Mouse (Mus musculus) mesoderm, embryonic 11.5 days (tissue): ENCODE results near the gene Slc28a1.
"Not testable (repeated sequence)": the region's sequence is repeated elsewhere in the genome, so short reads cannot be mapped to it uniquely, and the experiment has no call there.

Source experiments
- DNase-seq: peaks from one replicate; pipeline ENCODE4 v3.0.0-alpha.2; 2012; ENCODE audit warnings: low read depth, low spot score

Slc28a1 gene

DNA sequence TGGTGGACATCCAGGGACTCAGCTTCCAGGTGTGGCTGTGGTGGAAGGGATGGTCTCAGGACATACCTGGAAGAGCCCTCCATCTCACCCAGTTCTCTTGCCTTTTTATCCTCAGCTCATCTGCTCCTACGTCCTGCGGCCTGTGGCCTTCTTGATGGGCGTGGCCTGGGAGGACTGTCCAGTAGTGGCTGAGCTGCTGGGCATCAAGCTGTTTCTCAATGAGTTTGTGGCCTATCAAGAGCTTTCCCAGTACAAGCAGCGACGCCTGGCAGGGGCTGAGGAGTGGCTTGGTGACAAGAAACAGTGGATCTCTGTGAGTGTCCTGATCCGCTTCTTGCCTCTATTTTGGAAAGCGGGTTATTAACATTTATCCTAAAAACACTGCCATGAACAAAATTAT, 49.8 kb downstream of the Slc28a1 start:
- DNase-seq: no peak

DNA sequence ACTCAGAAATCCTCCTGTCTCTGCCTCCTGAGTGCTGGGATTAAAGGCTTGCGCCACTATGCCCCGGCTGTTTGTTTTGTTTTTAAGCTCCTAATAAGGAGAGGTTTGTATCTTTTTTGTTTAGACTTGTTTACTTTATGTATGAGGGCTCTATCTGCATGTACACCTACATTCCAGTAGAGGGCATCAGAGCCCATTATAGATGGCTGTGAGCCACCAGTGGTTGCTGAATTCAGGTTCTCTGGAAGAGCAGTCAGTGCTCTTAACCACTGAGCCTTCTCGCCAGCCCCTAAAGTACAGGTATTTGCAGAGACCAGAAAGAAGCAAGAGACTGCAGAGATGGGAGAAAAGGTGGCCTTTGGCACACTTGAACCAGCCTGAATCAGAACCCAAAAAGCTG, 52.5 kb downstream of the Slc28a1 start:
- peak; percentile 68 for DNase-seq

DNA sequence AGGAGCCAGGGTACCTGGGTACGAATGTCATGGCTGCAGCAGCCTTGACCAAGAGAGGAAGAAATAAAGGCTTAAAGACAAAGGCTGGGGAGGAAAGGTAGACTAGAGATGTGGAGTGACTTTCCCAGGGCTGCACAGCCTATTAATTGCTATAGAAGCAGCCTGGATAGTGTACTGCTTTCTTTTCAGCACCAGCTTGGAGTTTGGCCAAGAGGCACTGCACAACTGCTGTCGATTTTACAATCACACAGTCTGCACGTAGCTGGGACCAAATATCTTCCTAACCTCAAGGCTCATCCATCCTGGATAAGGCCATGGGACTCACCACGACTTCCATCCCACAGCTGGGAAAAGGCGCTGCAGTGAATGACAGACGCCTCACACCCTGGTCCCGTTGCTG, 54.8 kb downstream of the Slc28a1 start:
- no peak for DNase-seq

DNA sequence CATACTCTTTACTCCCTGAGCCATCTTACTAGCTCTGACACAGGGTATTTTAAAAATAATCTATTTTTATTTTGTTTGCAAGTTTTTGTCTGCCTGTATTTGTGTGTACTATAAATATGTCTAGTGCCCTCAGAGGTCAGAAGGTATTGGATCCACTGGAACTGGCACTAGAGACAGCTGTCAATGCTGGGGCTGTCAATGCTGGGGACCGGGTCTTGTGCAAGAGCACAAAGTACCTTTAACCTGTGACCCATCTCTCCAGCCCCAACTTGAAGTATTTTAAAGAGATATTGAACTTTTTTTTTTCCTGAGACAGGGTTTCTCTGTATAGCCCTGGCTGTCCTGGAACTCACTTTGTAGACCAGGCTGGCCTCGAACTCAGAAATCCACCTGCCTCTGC, 59.3 kb downstream of the Slc28a1 start:
- DNase-seq: no peak

DNA sequence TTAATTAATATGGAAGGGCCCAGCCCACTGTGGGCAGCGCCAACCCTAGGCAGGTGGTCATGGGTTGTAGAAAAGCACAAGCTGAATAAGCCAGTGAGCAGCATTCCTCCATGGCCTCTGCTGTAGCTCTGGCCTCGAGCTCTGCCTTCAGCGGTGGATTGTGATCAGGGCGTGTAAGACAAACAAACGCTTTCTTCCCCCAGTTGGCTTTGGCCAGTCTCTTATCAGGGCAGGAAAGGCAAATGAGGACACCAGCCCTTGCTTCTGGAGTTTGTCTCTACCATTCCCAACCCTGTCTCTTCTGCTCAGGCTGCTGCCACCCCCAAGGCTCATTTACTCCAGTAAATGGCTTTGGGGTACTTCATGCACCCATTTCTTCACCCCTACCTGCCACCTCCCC, 60.1 kb downstream of the Slc28a1 start:
- no peak for DNase-seq

DNA sequence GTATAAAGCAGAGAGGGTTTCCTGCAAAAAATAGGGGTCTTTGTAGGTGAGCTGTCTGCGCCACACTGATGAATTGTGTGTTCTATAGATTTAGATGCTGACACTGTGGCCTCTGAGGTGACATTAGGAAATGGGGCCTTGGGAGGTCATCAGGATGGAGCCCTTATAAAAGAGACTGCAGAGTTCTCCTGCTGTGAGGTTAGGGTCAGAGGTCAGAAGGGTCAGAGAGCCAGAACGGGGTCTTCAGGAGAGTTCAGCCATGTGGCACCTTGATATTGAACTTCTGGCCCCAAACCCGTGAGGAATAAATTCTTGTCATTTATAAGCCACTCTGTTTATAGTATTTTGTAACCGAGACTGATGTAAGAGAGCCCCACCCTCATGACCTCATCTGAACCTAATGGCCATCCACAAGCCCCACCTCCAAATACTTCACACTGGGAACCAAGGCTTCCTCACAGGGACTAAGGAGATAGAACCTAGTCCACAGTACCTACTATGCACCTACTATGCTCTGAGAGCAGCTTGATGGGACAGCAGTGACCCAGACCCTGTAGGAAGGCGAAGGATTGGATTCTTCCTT, 61.7 kb downstream of the Slc28a1 start:
- peak; percentile 30 for DNase-seq

DNA sequence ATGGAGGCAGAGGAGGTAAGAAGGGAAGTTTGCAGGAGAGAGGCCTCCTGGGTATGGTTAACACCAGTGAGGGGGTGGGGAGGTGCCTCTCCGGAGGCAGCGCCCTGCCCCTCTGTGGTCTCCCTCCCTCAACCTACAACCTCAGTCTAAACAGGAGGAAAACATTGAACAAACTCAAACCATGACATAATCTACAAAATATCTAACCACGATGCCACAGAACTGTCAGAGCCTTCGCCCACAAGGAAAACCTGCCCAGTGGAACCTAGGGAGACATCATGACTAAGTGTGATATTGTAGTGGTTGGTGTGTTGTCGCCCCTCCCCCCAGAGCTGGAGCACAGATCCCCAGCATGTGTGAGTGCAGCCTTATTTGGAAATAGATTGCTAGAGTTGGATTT, 64.9 kb downstream of the Slc28a1 start:
- DNase-seq: no peak

DNA sequence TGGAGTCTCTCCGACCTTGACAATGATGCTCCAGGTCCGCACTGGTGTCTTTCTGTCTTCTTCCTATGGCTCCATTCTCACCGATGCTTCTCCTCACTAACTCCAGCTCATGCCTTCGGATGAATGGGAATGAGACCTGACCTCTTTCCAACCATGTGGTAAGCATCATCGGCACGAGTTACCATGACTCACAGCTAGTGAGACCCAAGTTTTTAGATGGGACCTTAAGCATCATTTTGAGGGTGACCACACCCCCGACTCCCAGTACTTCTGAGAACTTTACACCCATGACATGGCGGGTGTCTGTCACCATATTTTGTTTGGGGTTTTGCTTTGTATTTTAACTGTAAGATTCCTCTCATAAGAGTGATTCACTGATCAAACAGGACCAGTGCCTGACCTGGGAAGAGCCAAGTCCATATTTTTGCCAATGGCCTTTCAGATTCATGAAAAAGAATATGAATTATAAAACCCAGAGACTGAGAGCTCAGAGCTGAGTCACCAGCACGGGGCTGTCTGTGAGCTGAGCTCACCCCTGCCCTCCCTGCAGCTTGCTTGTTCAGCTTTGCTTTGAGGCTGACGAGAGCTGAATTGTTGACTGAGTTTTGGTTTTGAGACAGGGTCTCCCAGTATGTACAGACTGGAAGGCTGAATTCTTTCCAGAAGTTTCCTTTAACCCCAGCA, 68.0 kb downstream of the Slc28a1 start:
- DNase-seq: no peak

DNA sequence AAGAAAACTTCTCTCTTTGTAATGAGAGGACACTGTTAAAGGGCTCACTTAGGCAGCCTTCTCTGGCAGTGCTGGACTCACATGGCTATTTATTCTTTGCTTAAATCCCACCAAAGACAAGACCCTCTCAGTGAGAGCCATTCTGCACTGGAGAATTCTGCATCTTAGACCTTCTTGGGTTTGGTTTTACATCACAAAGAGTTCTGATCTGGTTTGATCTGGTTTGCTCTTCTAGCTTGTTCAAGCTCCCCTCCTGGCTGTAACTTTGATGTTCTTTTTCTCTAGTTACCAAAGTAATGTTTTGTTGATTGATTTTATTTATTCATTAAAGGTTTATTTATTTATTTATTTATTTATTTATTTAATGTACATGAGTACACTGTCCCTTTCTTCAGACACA, 68.6 kb downstream of the Slc28a1 start:
- no peak for DNase-seq

DNA sequence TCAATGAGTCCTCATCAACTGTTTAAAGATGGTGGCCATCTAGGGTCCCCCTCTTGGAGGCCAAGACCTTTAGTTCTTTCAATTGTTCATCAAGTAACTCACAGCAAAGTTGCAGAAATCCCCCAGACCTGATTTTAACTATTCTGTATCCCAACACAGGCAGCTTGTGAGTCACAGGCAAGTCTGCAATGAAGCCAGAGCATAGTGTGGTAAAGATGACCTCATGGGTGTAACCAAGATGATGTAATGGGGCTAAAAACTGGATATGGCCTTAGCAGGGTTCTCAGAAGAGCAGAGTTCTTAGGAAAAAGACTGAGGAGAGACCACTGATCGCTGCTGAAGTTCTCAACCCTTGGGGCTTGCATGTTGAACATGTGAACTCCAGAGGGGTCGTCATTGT, 69.5 kb downstream of the Slc28a1 start:
- DNase-seq: no peak

DNA sequence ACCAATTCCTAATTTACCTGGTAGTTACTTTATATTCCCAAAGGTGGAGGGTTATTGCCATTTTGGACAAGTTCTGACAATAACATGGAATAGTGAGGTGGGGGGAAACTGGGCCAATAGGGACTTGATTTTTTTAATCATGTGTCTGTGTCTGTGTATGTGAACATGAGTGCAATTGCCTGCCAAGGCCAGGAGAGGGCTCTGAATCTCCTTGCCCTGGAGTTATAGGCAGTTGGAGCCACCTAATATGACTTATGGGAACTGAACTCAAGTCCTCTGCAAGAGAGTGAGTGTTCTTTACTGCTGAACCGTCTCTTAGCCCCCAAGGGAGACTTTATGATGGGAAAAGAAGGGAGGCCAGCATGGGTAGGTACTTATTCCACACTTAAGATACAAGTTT, 70.1 kb downstream of the Slc28a1 start:
- no peak for DNase-seq

DNA sequence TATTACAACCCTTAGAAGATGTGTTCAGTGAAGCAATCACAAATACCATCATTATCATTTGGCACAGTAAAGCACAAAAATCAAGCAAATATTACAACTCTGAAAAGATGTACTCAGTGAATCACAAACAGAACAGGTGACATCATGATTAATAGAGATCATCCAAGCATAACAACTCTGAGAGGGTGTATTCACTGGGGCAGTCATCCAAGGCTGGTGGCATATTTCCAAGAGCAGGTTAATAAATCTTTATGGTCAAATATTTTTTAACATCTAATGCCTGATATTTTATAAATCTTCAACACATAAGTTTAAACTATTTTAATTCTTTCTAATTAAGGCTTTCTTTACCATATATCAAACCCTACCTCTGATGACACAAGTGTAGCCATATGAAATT, 71.4 kb downstream of the Slc28a1 start:
- not testable (repeated sequence) for DNase-seq

DNA sequence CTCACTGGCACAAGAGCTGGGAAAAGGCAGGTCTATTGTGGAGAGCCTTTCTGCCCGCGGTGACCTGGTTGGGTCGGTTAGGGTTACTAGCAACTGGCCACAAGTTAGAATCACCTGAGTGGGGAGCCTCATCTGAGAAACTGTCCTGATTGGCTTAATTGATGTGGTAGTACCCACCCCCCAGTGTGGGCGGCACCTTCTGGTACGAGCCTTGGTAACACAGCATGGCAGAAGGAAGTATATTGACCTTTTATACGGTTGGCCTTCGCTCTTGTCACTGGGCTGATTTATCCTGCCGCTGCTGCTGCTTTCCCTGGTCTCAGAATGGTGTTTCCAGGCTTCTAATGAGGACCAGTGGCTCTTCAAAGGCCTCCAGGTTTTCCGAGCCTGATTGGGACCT, 74.6 kb downstream of the Slc28a1 start:
- no peak for DNase-seq

DNA sequence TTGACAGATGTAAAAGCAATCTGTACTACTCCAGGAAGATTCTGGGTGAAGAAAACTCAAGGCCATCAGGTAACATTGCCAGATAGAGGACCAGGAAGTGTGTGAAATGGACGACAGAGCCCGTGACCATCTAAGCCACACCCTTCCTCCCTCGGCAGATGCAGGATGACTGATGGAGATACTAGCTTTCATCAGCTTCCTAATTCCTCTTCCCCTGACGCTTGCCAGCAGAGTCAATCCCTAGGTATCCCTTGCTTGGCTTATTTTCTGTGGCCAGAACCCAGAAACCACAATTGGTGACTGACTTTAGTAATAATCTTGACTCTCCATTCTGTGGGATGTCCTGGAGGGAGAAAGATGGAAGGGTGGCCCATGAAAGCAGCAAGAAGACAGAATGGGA, 80.9 kb downstream of the Slc28a1 start:
- DNase-seq: no peak

DNA sequence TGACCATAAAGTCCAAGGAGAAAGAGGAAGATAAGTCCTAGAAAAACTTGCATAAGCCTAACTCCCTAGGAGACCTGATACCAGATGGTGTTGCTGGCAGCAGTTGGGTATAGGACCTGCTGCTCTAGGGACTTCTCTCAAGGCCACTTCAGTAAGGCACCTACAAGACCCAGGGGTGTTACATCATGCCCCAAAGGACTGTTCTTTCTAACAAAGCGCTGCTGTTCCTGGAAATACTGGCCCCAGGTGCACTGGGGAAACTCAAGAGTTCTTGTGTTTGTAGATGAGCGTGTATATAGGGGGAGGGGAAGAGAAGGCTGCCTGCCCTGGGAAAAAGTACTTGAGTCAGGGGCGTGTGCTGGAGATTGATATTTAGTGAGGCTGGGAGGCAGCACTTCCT, 82.2 kb downstream of the Slc28a1 start:
- DNase-seq: no peak

DNA sequence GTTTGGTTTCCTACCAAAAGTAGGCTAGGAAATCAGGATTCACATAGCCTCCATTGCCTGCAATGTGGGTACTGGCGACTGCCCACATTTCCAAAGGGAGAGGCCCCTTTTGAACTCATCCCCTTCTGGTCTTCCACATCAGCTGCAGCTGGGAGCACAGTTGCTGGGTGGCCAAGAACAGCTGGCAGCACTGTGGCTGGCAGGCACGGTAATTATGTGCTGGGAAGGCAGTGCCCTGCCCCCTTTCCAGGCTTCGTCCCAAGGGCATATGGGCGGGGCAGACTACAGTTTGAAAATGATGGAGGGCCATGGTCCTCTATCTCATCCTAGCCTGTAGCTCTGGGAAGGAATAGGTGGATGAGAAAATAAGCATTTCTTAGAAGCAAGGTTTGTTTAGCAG, 83.9 kb downstream of the Slc28a1 start:
- DNase-seq: no peak

DNA sequence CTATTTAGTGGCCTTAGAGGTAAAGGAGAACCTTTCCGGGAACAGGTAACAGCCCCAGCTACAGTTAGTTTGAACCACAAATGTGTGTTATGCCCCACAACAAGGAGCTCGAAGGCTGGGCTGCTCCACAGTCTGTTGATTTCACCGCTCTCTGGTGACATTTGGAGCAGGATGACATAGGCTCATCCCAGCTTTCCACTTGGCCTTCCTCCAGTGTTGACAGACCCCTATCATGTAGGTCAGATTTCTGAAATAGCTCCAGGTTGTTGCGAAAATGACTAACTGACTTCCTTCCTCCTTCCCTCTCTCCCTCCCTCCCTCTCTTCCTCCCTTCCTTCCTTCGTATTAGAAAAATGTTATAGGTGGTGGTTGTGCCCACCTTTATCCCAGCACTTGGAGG, 84.5 kb downstream of the Slc28a1 start:
- DNase-seq: no peak

DNA sequence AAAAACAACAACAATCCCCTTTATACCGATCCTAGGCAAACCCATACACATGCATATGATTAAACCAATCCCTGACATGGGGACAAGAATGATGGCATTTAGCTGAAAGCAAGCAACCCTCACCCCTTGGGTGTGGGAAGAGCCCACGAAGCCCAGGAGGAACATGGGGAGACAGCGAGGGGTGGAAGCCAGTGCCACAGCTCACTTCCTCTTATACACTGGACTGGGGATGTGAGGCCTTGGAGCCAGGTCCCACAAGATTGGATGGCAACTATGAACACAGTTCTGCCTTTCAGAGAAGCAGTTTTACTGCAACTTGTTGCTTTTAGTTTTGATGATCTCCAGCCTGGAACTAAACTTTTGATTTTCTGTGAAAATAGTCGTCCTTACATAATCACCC, 85.2 kb downstream of the Slc28a1 start:
- DNase-seq: no peak

DNA sequence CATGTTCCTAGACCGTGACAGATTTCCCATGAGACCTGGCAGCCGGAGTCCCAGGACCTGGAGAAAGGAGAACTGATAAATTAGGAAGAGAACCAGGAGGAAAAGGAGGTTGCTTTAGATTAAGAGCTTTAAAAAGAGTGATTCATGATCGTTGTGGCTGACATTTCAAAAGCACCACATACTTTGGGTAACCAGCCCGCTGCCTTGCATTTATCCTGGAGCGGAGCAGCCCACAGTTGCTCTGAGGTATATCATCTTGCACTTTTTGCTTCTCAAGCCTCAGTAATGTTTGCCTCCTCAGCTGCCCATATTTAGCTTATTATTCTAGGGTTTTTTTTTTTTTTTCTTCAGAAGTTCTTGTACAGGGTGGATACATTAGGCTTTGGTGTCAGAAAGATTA, 87.8 kb downstream of the Slc28a1 start:
- peak; percentile 52 for DNase-seq

DNA sequence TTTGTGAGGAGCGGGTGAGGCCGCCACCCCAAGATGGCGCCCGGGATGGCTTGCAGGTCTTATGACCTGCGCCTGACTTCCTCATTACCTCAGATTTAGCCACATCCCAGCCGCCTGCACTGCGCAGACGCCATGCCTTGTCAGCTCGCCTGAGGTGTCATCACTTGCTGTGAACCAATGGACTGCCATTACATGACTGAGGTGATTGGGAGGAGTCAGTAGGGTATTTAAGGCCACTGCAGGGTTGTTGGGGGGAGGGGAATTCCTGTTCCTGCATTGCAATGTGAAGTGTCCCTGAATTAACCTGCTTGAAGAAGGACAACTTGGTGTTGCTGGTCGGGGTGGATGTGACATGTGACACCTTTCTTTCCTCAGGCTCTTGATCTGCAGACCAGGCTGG, 89.0 kb downstream of the Slc28a1 start:
- DNase-seq: not testable (repeated sequence)

DNA sequence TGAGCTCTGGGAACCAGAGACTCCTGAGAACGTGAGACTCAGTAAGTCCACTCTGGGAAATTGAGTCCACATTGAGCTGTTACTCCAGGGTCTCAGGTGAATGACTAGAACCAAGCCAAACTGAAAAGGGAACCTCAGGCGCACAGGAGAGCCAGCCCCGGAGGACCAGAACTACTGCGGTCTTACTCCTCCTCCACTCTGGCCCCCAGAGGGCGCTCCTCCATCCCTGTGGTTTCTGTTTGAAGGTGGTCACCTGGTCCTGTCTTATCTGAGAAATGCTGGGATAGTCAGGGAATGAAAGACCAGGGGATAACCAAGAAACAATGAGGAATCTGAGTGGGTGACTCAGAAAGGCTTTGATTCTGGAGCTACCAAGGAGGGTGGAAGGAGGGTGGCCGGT, 94.3 kb downstream of the Slc28a1 start:
- DNase-seq: peak; percentile 55

DNA sequence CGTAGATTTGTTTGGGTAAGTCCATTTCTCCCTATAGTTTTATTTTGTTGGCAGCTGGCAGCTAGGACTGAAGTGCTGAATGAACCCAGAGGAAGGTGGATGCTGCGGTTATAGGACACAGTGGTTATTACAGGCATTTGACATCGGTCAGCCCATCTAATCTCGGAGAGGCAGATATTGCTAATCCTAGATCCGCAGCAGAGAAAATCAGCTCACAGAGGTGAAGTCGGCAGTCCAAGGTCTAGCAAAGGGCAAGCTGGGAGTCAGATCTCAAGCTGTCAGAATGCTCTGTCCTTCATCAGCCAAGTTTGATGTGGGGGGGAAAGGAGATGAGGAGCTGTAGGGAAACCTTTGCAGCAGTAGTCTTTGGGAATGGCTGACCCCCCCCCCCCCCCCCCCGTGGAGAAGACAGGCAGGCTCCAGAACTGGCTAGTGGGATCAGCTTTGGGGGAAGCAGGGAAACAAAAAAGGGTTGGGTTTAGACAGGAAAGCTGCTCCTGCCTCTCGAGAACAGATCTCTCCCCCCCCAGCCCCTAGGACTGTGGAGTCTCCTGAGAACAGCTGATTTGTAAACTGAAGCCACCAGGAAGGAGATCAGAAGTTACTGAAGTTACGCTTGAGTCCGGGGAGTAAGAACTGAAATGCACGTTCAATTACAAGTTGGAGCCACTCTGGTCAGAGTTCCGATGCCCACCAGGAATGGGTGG, 95.5 kb downstream of the Slc28a1 start:
- DNase-seq: no peak

DNA sequence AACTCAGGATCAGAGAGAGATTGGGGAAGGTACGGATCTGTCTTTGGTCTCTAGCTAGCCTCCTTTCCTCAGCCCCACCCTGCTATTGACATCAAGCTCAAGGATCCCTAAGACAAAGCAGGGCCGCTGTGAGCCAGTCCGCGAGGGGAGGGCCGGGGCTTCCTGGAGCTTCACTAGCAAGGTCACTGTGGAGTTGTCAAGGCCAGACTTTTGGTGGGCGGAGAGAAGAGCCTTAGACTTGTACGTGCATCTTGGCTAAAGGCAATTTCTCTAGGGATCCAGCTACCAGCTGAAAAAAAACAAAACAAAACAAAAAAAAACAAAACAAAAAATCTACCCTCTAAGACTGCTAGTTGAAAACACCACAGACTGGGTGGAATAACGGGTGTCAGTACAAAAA, 97.2 kb downstream of the Slc28a1 start:
- no peak for DNase-seq
